10 mouse cellular contexts compared by ENCODE assay signal in genomic region chr16:88112551-88113138, GRCm38 (mm10).
DNase-seq lines count a peak whose midpoint lies in the region; ATAC-seq and TF ChIP-seq lines count a peak whose summit lies in the region.
"Had no signal": no experiment of that assay in that cellular context is flagged by ENCODE, and none has a peak within 500 bp of the region (broad histone marks: within the 10 kb centered on the region; RNA-seq: fewer than 3 reads in every experiment).

No protein-coding gene starts in this region.

- no peak overlapping the region for H3K9ac ChIP-seq in midbrain, postnatal 0 days (replicated peaks; ENCODE audit: low read length, poor library complexity, severe bottlenecking)
- H3K9ac ChIP-seq in forebrain, postnatal 0 days: no peak overlapping the region
- H3K9ac ChIP-seq: midbrain, embryonic 15.5 days had no signal

- no peak for TF ChIP-seq CTCF in gastrocnemius, adult 2 months (IDR thresholded peaks at IDR 0.05)
- no peak for TF ChIP-seq CTCF in midbrain, postnatal 0 days (IDR thresholded peaks at IDR 0.05)
- TF ChIP-seq CTCF in forebrain, postnatal 0 days (IDR thresholded peaks at IDR 0.05; ENCODE audit: low read depth): no peak

- intact Hi-C loops in gastrocnemius, adult 2 months (cut with DNase I): no loop called here

- no peak overlapping the region for H3K4me2 ChIP-seq in midbrain, postnatal 0 days (ENCODE audit: low read depth, low read length, poor library complexity, severe bottlenecking)
- H3K4me2 ChIP-seq in forebrain, postnatal 0 days (ENCODE audit: low read depth): 0 out of 2 replicates have a peak overlapping the region, but pooled peaks have one; percentile 1
- H3K4me2 ChIP-seq: midbrain, embryonic 15.5 days had no signal

- WGBS in midbrain, postnatal 0 days: 54% methylated on average over 8 of the region's 8 CpGs
- 87% methylated on average over 8 of the region's 8 CpGs for WGBS in midbrain, embryonic 10.5 days
- WGBS in forebrain, postnatal 0 days: 26% methylated on average over 8 of the region's 8 CpGs

- H3K36me3 ChIP-seq in midbrain, postnatal 0 days (ENCODE audit: insufficient read depth, low read length): no peaks in the 10 kb centered on the region
- H3K36me3 ChIP-seq in midbrain, embryonic 10.5 days: no peaks in the 10 kb centered on the region
- H3K36me3 ChIP-seq in forebrain, postnatal 0 days (ENCODE audit: insufficient read depth): no peaks in the 10 kb centered on the region
- H3K36me3 ChIP-seq: midbrain, embryonic 15.5 days had no signal

- peak overlapping the region; percentile 29 for H3K4me3 ChIP-seq in gastrocnemius, adult 2 months
- H3K4me3 ChIP-seq in midbrain, postnatal 0 days (ENCODE audit: low read depth, low read length): no peak overlapping the region
- H3K4me3 ChIP-seq in midbrain, embryonic 10.5 days: no peak overlapping the region
- H3K4me3 ChIP-seq in forebrain, postnatal 0 days (ENCODE audit: low read depth, low read length): no peak overlapping the region
- H3K4me3 ChIP-seq: midbrain, embryonic 15.5 days had no signal

- no peaks in the 10 kb centered on the region for H3K9me3 ChIP-seq in midbrain, postnatal 0 days (ENCODE audit: low read length)
- H3K9me3 ChIP-seq in midbrain, embryonic 10.5 days (replicated peaks): no peaks in the 10 kb centered on the region
- no peaks in the 10 kb centered on the region for H3K9me3 ChIP-seq in forebrain, postnatal 0 days (ENCODE audit: low read length)
- H3K9me3 ChIP-seq: midbrain, embryonic 15.5 days had no signal

- no peaks in the 10 kb centered on the region for H3K4me1 ChIP-seq in midbrain, postnatal 0 days (ENCODE audit: insufficient read depth, low read length)
- H3K4me1 ChIP-seq in midbrain, embryonic 10.5 days: no peaks in the 10 kb centered on the region
- peaks cover 5% of the 10 kb centered on the region; the same call in 1 of the 2 replicates for H3K4me1 ChIP-seq in forebrain, postnatal 0 days (ENCODE audit: insufficient read depth)

- no peak for ATAC-seq in midbrain, postnatal 0 days (ENCODE audit: low FRiP score)
- peak; percentile 92 for ATAC-seq in forebrain, postnatal 0 days
- ATAC-seq: midbrain, embryonic 15.5 days had no signal

- H3K27ac ChIP-seq in gastrocnemius, adult 2 months: no peak overlapping the region
- H3K27ac ChIP-seq in midbrain, postnatal 0 days (ENCODE audit: low read depth, low read length): no peak overlapping the region
- no peak overlapping the region for H3K27ac ChIP-seq in midbrain, embryonic 10.5 days (replicated peaks)
- no peak overlapping the region for H3K27ac ChIP-seq in forebrain, postnatal 0 days (ENCODE audit: low read depth, low read length)
- H3K27ac ChIP-seq: midbrain, embryonic 15.5 days had no signal

- H3K27me3 ChIP-seq in midbrain, postnatal 0 days (ENCODE audit: insufficient read depth, low read length): no peaks in the 10 kb centered on the region
- H3K27me3 ChIP-seq in midbrain, embryonic 10.5 days (ENCODE audit: low read depth, poor library complexity, severe bottlenecking): no peaks in the 10 kb centered on the region
- H3K27me3 ChIP-seq in forebrain, postnatal 0 days (ENCODE audit: insufficient read depth, low read length): no peaks in the 10 kb centered on the region
- H3K27me3 ChIP-seq: CH12.LX; midbrain, embryonic 15.5 days had no signal

- DNase-seq in gastrocnemius, adult 2 months: no peak
- no peak for DNase-seq in gastrocnemius, adult 18-20 months (ENCODE audit: low spot score)
- peak; percentile 68 for DNase-seq in midbrain, postnatal 0 days (ENCODE audit: low spot score)
- no peak for DNase-seq in midbrain, embryonic 10.5 days (ENCODE audit: low spot score)
- peak; percentile 64 for DNase-seq in forebrain, postnatal 0 days
- DNase-seq in lung, postnatal 25 days (ENCODE audit: low spot score): peak; percentile 0
- no peak for DNase-seq in heart, adult 11 months
- DNase-seq in spleen, adult 12 weeks (ENCODE audit: low spot score): no peak

Comparison
In these comparisons a context has a peak if more than half of its experiments do, and no peak if none do; other contexts are left out.
1. DNase-seq: peak in midbrain, postnatal 0 days (single experiment), forebrain, postnatal 0 days (single experiment) and lung, postnatal 25 days (single experiment); none in gastrocnemius, adult 2 months (single experiment), gastrocnemius, adult 18-20 months (single experiment), midbrain, embryonic 10.5 days (single experiment), heart, adult 11 months (single experiment) and spleen, adult 12 weeks (single experiment).